Mouse (Mus musculus) midbrain, embryonic 15.5 days (tissue): ENCODE measurements around the gene Cdhr3. TPM values are rescaled to one million over a fixed set of nuclear protein-coding genes. Genes with fewer than 3 reads are reported as not detected.
A peak's percentile ranks its signal among the peaks of the same experiment; 100 is the strongest.

Experiments
- ATAC-seq: fragments of 200-750 bp; cut with Nextera tagmentation; replicated peaks from 2 replicates; pipeline ENCODE4 v1.8.0; 2017; ENCODE audit warnings: moderate TSS enrichment
- H3K27ac ChIP-seq: fragments of 300-500 bp; sonication (generic); 2 replicates; pipeline ENCODE4 v1.5.1; 2015; ENCODE audit warnings: mild to moderate bottlenecking, inconsistent platforms
- H3K27me3 ChIP-seq: fragments of 300-500 bp; sonication (generic); replicated peaks from 2 replicates; pipeline ENCODE4 v1.6.1; 2015; ENCODE audit warnings: inconsistent platforms
- H3K36me3 ChIP-seq: fragments of 300-500 bp; sonication (generic); replicated peaks from 2 replicates; pipeline ENCODE4 v1.6.1; 2015; ENCODE audit warnings: inconsistent platforms
- H3K4me1 ChIP-seq: fragments of 300-500 bp; sonication (generic); 2 replicates; pipeline ENCODE4 v1.6.1; 2015; ENCODE audit warnings: inconsistent platforms
- H3K4me2 ChIP-seq: fragments of 300-500 bp; sonication (generic); 2 replicates; pipeline ENCODE4 v1.6.1; 2015; ENCODE audit warnings: inconsistent platforms, mild to moderate bottlenecking, moderate library complexity
- H3K4me3 ChIP-seq: fragments of 300-500 bp; sonication (generic); 2 replicates; pipeline ENCODE4 v1.5.1; 2015; ENCODE audit warnings: mild to moderate bottlenecking, inconsistent platforms
- H3K9ac ChIP-seq: fragments of 300-500 bp; sonication (generic); 2 replicates; pipeline ENCODE4 v1.6.1; 2015; ENCODE audit warnings: mild to moderate bottlenecking, inconsistent platforms
- H3K9me3 ChIP-seq: fragments of 300-500 bp; sonication (generic); 2 replicates; pipeline ENCODE4 v1.6.1; 2016; ENCODE audit warnings: inconsistent platforms
- WGBS: fragments of 180-500 bp; shearing (Covaris S2); methylation state at CpG from one replicate; pipeline ENCODE4 v1.1.7; 2015; ENCODE audit warnings: mixed read lengths; 5-methylcytosine and 5-hydroxymethylcytosine counted together
- polyA plus RNA-seq: library from polyadenylated mRNA; unstranded; fragments of >200 nt; fragmentation: Nextera tagmentation; extraction: Ambion mirVana; gene quantifications from 2 replicates; pipeline ENCODE4 v1.2.1, GENCODE M21; 2015

The Cdhr3 gene
- polyA plus RNA-seq, 1 experiment from 2014 or later: 0.32 TPM

GRCm38 (mm10) chr12:33028708-33029107 is 64.0 kb downstream of the Cdhr3 start:
- Histone ChIP-seq H3K9ac (no peak overlapping the region), H3K27me3 (0 out of 2 replicates have a peak, but pooled peaks cover 6% of the 10 kb centered on the region), H3K36me3 (no peaks in the 10 kb centered on the region), H3K9me3 (no peaks in the 10 kb centered on the region), H3K4me2 (no peak overlapping the region), H3K4me1 (peaks cover 16% of the 10 kb centered on the region), H3K27ac (no peak overlapping the region), H3K4me3 (no peak overlapping the region)
- ATAC-seq: no peak
- 53% methylated on average over 13 of the region's 13 CpGs for WGBS

- Histone ChIP-seq H3K36me3 (no peaks in the 10 kb centered on the region), H3K4me2 (no peak overlapping the region), H3K27ac (no peak overlapping the region), H3K4me3 (no peak overlapping the region), H3K9ac (no peak overlapping the region), H3K27me3 (0 out of 2 replicates have a peak, but pooled peaks cover 6% of the 10 kb centered on the region), H3K4me1 (peaks cover 16% of the 10 kb centered on the region), H3K9me3 (no peaks in the 10 kb centered on the region)
- 52% methylated on average over 10 of the region's 10 CpGs for WGBS
- 0 out of 2 replicates have a peak, but pooled peaks have one; percentile 10 for ATAC-seq
Observed at GRCm38 (mm10) chr12:33028109-33028691, 64.5 kb downstream of the Cdhr3 start.

- WGBS: 2% methylated on average over 10 of the region's 10 CpGs
- 0 out of 2 replicates have a peak, but pooled peaks cover 6% of the 10 kb centered on the region for H3K27me3 ChIP-seq
- H3K4me2 ChIP-seq: peak overlapping the region; percentile 30; the same call in 1 of the 2 replicates
- no peaks in the 10 kb centered on the region for H3K36me3 ChIP-seq
- no peak overlapping the region for H3K9ac ChIP-seq
- H3K27ac ChIP-seq: no peak overlapping the region
- peaks cover 16% of the 10 kb centered on the region for H3K4me1 ChIP-seq
- H3K9me3 ChIP-seq: no peaks in the 10 kb centered on the region
- ATAC-seq: peak; percentile 85
- no peak overlapping the region for H3K4me3 ChIP-seq
Observed at GRCm38 (mm10) chr12:33027093-33027492, 65.6 kb downstream of the Cdhr3 start.

GRCm38 (mm10) chr12:33024524-33024923 is 68.2 kb downstream of the Cdhr3 start:
- ATAC-seq: no peak
- peaks cover 9% of the 10 kb centered on the region for H3K4me1 ChIP-seq
- 0 out of 2 replicates have a peak, but pooled peaks cover 6% of the 10 kb centered on the region for H3K27me3 ChIP-seq
- H3K9ac ChIP-seq: no peak overlapping the region
- no peaks in the 10 kb centered on the region for H3K36me3 ChIP-seq
- H3K9me3 ChIP-seq: no peaks in the 10 kb centered on the region
- H3K27ac ChIP-seq: no peak overlapping the region
- no peak overlapping the region for H3K4me3 ChIP-seq
- no peak overlapping the region for H3K4me2 ChIP-seq
- 85% methylated on average over 6 of the region's 6 CpGs for WGBS

GRCm38 (mm10) chr12:33021751-33022150 is 70.9 kb downstream of the Cdhr3 start:
- Histone ChIP-seq H3K27ac (no peak overlapping the region), H3K4me3 (no peak overlapping the region), H3K9me3 (no peaks in the 10 kb centered on the region), H3K4me2 (no peak overlapping the region), H3K9ac (no peak overlapping the region), H3K27me3 (0 out of 2 replicates have a peak, but pooled peaks cover 6% of the 10 kb centered on the region), H3K4me1 (0 out of 2 replicates have a peak, but pooled peaks cover under 1% of the 10 kb centered on the region), H3K36me3 (no peaks in the 10 kb centered on the region)
- WGBS: 92% methylated on average over 4 of the region's 4 CpGs
- ATAC-seq: no peak

- ATAC-seq: no peak
- Histone ChIP-seq H3K4me2 (no peak overlapping the region), H3K9ac (no peak overlapping the region)
Observed at GRCm38 (mm10) chr12:33021140-33021539, 71.5 kb downstream of the Cdhr3 start.

GRCm38 (mm10) chr12:33020011-33020410 is 72.7 kb downstream of the Cdhr3 start:
- no peaks in the 10 kb centered on the region for H3K27me3 ChIP-seq
- H3K36me3 ChIP-seq: no peaks in the 10 kb centered on the region
- no peak overlapping the region for H3K9ac ChIP-seq
- peaks cover under 1% of the 10 kb centered on the region; the same call in 1 of the 2 replicates for H3K4me1 ChIP-seq
- H3K4me2 ChIP-seq: no peak overlapping the region
- ATAC-seq: no peak
- 88% methylated on average over 6 of the region's 6 CpGs for WGBS
- H3K27ac ChIP-seq: no peak overlapping the region
- H3K4me3 ChIP-seq: no peak overlapping the region
- H3K9me3 ChIP-seq: no peaks in the 10 kb centered on the region

More at GRCm38 (mm10) chr12:33021140-33021539, 71.5 kb downstream of the Cdhr3 start:
- Histone ChIP-seq H3K27me3 (0 out of 2 replicates have a peak, but pooled peaks cover under 1% of the 10 kb centered on the region), H3K9me3 (no peaks in the 10 kb centered on the region), H3K36me3 (no peaks in the 10 kb centered on the region), H3K4me1 (no peaks in the 10 kb centered on the region), H3K4me3 (no peak overlapping the region), H3K27ac (no peak overlapping the region)
- 90% methylated on average over 9 of the region's 9 CpGs for WGBS

GRCm38 (mm10) chr12:33018601-33019000 is 74.1 kb downstream of the Cdhr3 start:
- Histone ChIP-seq H3K9ac (no peak overlapping the region), H3K27ac (no peak overlapping the region), H3K4me2 (no peak overlapping the region), H3K4me1 (peaks cover 7% of the 10 kb centered on the region; the same call in 1 of the 2 replicates), H3K4me3 (no peak overlapping the region), H3K9me3 (no peaks in the 10 kb centered on the region), H3K27me3 (no peaks in the 10 kb centered on the region), H3K36me3 (no peaks in the 10 kb centered on the region)
- 70% methylated on average over 4 of the region's 4 CpGs for WGBS
- no peak for ATAC-seq

GRCm38 (mm10) chr12:33016824-33017705 is 75.6 kb downstream of the Cdhr3 start:
- no peak for ATAC-seq

GRCm38 (mm10) chr12:33015103-33015502 is 77.6 kb downstream of the Cdhr3 start:
- Histone ChIP-seq H3K27me3 (no peaks in the 10 kb centered on the region), H3K4me2 (no peak overlapping the region), H3K36me3 (no peaks in the 10 kb centered on the region), H3K9ac (no peak overlapping the region), H3K4me1 (peaks cover 7% of the 10 kb centered on the region; the same call in 1 of the 2 replicates), H3K4me3 (no peak overlapping the region), H3K9me3 (no peaks in the 10 kb centered on the region), H3K27ac (peak overlapping the region; percentile 28; the same call in 1 of the 2 replicates)
- 0 out of 2 replicates have a peak, but pooled peaks have one; percentile 35 for ATAC-seq
- WGBS: 89% methylated on average over 1 of the region's 1 CpGs

More at GRCm38 (mm10) chr12:33016824-33017705, 75.6 kb downstream of the Cdhr3 start:
- Histone ChIP-seq H3K4me3 (no peak overlapping the region), H3K36me3 (no peaks in the 10 kb centered on the region), H3K4me1 (peaks cover 7% of the 10 kb centered on the region; the same call in 1 of the 2 replicates), H3K27ac (no peak overlapping the region), H3K27me3 (no peaks in the 10 kb centered on the region), H3K4me2 (no peak overlapping the region), H3K9ac (no peak overlapping the region), H3K9me3 (no peaks in the 10 kb centered on the region)
- 78% methylated on average over 7 of the region's 7 CpGs for WGBS

- ATAC-seq: peak; percentile 52
- H3K9me3 ChIP-seq: no peaks in the 10 kb centered on the region
- peaks cover 7% of the 10 kb centered on the region; the same call in 1 of the 2 replicates for H3K4me1 ChIP-seq
- H3K4me3 ChIP-seq: no peak overlapping the region
- H3K9ac ChIP-seq: no peak overlapping the region
- H3K27ac ChIP-seq: peak overlapping the region; percentile 28; the same call in 1 of the 2 replicates
- H3K36me3 ChIP-seq: no peaks in the 10 kb centered on the region
- no peak overlapping the region for H3K4me2 ChIP-seq
- WGBS: 38% methylated on average over 7 of the region's 7 CpGs
- H3K27me3 ChIP-seq: no peaks in the 10 kb centered on the region
Observed at GRCm38 (mm10) chr12:33014050-33014796, 78.5 kb downstream of the Cdhr3 start.
